Mouse (Mus musculus) heart, adult 2 months (tissue): ENCODE data around the gene Gm5129. TPM values are rescaled to one million over a fixed set of nuclear protein-coding genes. Genes with fewer than 3 reads are reported as not detected.
A peak's percentile ranks its signal among the peaks of the same experiment; 100 is the strongest.

Experiments
- DNase-seq, 2 experiments: peaks; one replicate each; pipeline ENCODE4 v3.0.0; 2021
- H3K27ac ChIP-seq: fragments of 200-600 bp; 2 replicates; pipeline ENCODE4 v1.8.1; 2022
- H3K27me3 ChIP-seq: fragments of 200-500 bp; 2 replicates; pipeline ENCODE4 v1.6.1; 2012; ENCODE audit warnings: mild to moderate bottlenecking, low read length, inconsistent platforms, mixed read lengths; ENCODE audit not compliant: control insufficient read depth, insufficient read depth
- H3K36me3 ChIP-seq: fragments of 200-500 bp; 2 replicates; pipeline ENCODE4 v1.6.1; 2012; ENCODE audit warnings: low read length, inconsistent platforms; ENCODE audit not compliant: control insufficient read depth, insufficient read depth
- H3K4me1 ChIP-seq: fragments of 200-500 bp; 2 replicates; pipeline ENCODE4 v1.6.1; 2011; ENCODE audit warnings: low read length; ENCODE audit not compliant: control insufficient read depth, insufficient read depth
- H3K4me3 ChIP-seq: fragments of 200-600 bp; 2 replicates; pipeline ENCODE4 v1.8.1; 2022
- H3K79me2 ChIP-seq: fragments of 200-500 bp; replicated peaks from 2 replicates; pipeline ENCODE4 v1.6.1; 2012; ENCODE audit warnings: mild to moderate bottlenecking, inconsistent platforms, low read length, moderate library complexity, mixed read lengths; ENCODE audit not compliant: control insufficient read depth, insufficient read depth
- H3K9ac ChIP-seq: fragments of 200-500 bp; 2 replicates; pipeline ENCODE4 v1.6.1; 2012; ENCODE audit warnings: low read depth, mild to moderate bottlenecking, control low read depth, inconsistent platforms, low read length, mixed read lengths
- CTCF ChIP-seq: fragments of 200-600 bp; IDR thresholded peaks from 2 replicates; pipeline ENCODE4 v1.8.1; 2022; ENCODE audit warnings: antibody characterized with exemption, mild to moderate bottlenecking, moderate library complexity
- EP300 ChIP-seq: fragments of 200-500 bp; IDR thresholded peaks from 2 replicates; pipeline ENCODE4 v1.6.1; 2011; ENCODE audit warnings: low read depth, low read length, control low read depth; ENCODE audit not compliant: insufficient read depth
- POLR2A ChIP-seq: fragments of 200-500 bp; IDR thresholded peaks from 2 replicates; pipeline ENCODE4 v1.6.1; 2011; ENCODE audit warnings: mild to moderate bottlenecking, low read depth, low read length, control low read depth; ENCODE audit not compliant: insufficient read depth
- WGBS: fragments of 180-500 bp; shearing (Covaris S2); methylation state at CpG from one replicate; pipeline ENCODE4 v1.1.7; 2018; 5-methylcytosine and 5-hydroxymethylcytosine counted together
- intact Hi-C: fragments of 180-260 bp; cut with DNase I; formaldehyde crosslinking; loops from one replicate; pipeline ENCODE4 v1.15.1; 2025
- polyA plus RNA-seq: library from polyadenylated mRNA; depleted of rRNA; stranded (reverse); fragments of >200 nt; gene quantifications from 2 replicates; pipeline ENCODE4 v1.2.3, GENCODE M21; 2012
- total RNA-seq, 2 experiments: library from RNA; stranded (reverse); gene quantifications; 2 replicates each; pipeline ENCODE4 v1.2.3; 2021

Gene Gm5129
- total and polyA plus RNA-seq, 3 experiments: not detected

DNA sequence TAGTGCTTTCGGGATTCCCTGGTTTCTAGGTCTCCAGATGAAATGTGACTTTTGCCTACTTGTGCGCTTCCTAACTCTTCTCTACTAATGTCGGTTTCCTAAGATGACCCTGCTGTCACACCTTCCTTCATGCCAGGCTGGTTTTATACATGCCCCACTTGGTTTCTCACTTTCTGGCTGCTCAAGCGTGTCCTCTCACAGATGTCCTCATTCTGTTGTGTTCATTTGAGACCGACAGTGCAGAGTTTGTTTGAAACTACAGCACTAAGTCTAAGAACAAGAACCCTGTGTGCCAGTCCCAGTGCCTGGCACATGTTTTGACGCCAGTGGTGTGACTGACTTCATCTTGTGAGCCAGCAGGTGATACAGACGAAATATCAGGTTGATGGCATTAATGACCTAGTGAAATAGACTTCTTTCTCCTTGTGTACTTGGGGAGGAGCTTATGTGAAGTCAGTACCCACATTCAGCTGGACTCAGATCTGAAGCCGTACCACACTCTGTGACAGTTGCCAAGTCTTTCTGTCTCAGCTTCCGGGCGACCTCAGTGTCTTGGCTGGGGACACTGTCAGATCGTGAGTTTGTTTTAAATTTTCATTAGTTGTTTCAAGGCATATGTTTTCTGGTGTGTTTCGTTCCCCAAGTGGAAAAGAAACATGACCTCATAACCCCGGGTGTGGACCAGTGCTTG, 37.9 kb upstream of the Gm5129 start:
- 66% methylated on average over 13 of the region's 13 CpGs for WGBS
- intact Hi-C loops: no loop called here

DNA sequence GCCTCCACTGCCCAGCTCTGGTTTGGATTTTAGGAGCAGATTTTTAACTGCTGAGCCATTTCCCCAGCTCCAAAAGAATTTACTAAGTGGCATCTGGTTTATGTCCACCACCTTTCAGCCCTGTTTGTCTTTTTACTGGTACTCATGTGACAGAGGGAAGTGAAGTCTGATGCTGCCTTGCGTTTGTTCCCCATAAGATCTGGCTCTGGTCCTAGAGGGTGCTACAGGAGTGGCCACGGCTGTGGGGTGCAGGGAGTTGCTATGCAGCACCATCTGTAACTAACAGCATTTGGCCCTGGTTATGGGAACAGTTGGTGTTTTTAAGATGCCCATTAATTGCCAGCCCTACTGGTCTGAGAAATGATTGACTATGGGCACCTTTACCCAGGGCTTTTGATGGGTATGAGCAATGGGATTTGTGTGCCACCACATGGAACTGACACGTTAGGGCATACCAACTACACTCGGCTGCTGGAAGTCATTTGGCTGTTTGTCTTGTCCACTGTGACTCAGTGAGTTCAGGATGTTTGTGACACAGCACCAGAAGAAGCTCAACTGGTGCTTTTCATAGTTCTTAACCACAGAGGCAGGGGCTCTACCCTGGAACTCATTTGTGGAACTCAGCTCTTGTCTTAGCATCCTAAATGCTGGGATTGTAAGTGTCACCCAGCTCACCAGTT, 37.1 kb upstream of the Gm5129 start:
- no peak overlapping the region for H3K9ac ChIP-seq
- peaks cover 31% of the 10 kb centered on the region for H3K36me3 ChIP-seq
- no peak overlapping the region for H3K4me3 ChIP-seq
- H3K27ac ChIP-seq: peak overlapping the region; percentile 2; the same call in 1 of the 2 replicates
- TF ChIP-seq POLR2A (no peak), CTCF (no peak), EP300 (no peak)
- peaks cover 5% of the 10 kb centered on the region; the same call in 1 of the 2 replicates for H3K79me2 ChIP-seq
- intact Hi-C loops: no loop called here
- DNase-seq: peak in 1 of 2 experiments; percentile 31
- H3K4me1 ChIP-seq: peaks cover 14% of the 10 kb centered on the region
- H3K27me3 ChIP-seq: no peaks in the 10 kb centered on the region
- 46% methylated on average over 4 of the region's 4 CpGs for WGBS

More for the DNA sequence above, 37.9 kb upstream of the Gm5129 start:
- Histone ChIP-seq H3K27ac (peak overlapping the region; percentile 27), H3K27me3 (no peaks in the 10 kb centered on the region), H3K4me3 (no peak overlapping the region), H3K36me3 (peaks cover 31% of the 10 kb centered on the region), H3K9ac (no peak overlapping the region), H3K79me2 (peaks cover 2% of the 10 kb centered on the region; the same call in 1 of the 2 replicates), H3K4me1 (peaks cover 13% of the 10 kb centered on the region)
- DNase-seq: no peak
- no peak for TF ChIP-seq POLR2A
- TF ChIP-seq CTCF: no peak
- no peak for TF ChIP-seq EP300

DNA sequence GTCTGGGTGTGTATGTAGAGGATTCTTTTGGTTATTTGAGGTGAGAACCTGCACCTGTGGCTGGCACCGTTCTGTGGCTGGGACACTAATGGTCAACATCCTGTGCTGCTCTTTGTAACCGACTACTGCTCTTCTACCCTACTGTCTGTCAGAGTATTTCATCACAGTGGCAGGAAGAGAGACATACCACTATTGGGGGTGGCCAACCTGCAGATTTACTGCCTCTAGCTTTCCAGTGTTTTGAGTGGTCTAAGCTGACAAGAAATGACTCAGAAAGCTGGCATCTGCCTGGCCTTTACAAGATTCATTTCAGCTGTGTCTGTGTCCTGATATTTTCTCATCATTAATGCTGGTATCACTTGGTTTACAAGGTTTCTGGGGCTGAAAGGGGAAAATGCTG, 36.3 kb upstream of the Gm5129 start:
- WGBS: 26% methylated on average over 2 of the region's 2 CpGs
- Histone ChIP-seq H3K4me1 (peaks cover 14% of the 10 kb centered on the region), H3K79me2 (peaks cover 5% of the 10 kb centered on the region; the same call in 1 of the 2 replicates), H3K36me3 (peaks cover 37% of the 10 kb centered on the region), H3K4me3 (no peak overlapping the region), H3K27ac (no peak overlapping the region), H3K27me3 (no peaks in the 10 kb centered on the region), H3K9ac (no peak overlapping the region)
- intact Hi-C loops: no loop called here
- TF ChIP-seq POLR2A (no peak), CTCF (no peak), EP300 (no peak)
- no peak for DNase-seq

GRCm38 (mm10) chr5:29770935-29771334, 35.2 kb upstream of the Gm5129 start:
- TF ChIP-seq EP300 (no peak), CTCF (peak; percentile 51)
- peaks cover 5% of the 10 kb centered on the region; the same call in 1 of the 2 replicates for H3K79me2 ChIP-seq
- H3K4me1 ChIP-seq: peaks cover 14% of the 10 kb centered on the region
- H3K4me3 ChIP-seq: no peak overlapping the region
- H3K36me3 ChIP-seq: peaks cover 36% of the 10 kb centered on the region
- 83% methylated on average over 1 of the region's 1 CpGs for WGBS
- no peak overlapping the region for H3K9ac ChIP-seq
- H3K27ac ChIP-seq: no peak overlapping the region
- H3K27me3 ChIP-seq: no peaks in the 10 kb centered on the region
- DNase-seq: no peak
- intact Hi-C loops: no loop called here

- no peaks in the 10 kb centered on the region for H3K27me3 ChIP-seq
- WGBS: 69% methylated on average over 5 of the region's 5 CpGs
- no peak overlapping the region for H3K9ac ChIP-seq
- H3K27ac ChIP-seq: no peak overlapping the region
- H3K79me2 ChIP-seq: no peaks in the 10 kb centered on the region; the same call in 1 of the 2 replicates
- peaks cover 18% of the 10 kb centered on the region for H3K36me3 ChIP-seq
- TF ChIP-seq EP300 (no peak), POLR2A (no peak), CTCF (no peak)
- no peak for DNase-seq
- intact Hi-C loops: no loop called here
- no peak overlapping the region for H3K4me3 ChIP-seq
- no peaks in the 10 kb centered on the region; the same call in 1 of the 2 replicates for H3K4me1 ChIP-seq
Measured at GRCm38 (mm10) chr5:29759318-29759717, 23.6 kb upstream of the Gm5129 start.

DNA sequence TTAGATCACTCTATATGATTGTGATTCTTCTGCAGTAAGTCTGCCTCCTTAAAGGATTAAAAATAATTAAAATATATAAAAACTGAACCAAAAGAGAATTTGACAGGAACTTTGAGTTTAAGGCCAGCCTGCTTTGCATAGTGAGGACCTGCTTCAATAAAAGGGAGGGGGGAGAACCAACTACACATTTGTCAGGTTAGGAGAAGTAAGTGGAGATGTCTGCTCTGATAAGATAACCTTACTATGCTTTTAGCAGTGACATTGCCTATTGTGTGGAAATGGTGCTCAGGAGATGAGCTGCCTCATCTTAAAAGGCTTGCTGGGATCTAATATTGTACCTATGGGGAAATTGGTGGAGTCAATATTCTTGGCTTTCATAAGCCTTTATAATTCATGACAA, 17.2 kb upstream of the Gm5129 start:
- Histone ChIP-seq H3K4me1 (no peaks in the 10 kb centered on the region), H3K36me3 (peaks cover 16% of the 10 kb centered on the region), H3K9ac (no peak overlapping the region), H3K27ac (no peak overlapping the region), H3K27me3 (no peaks in the 10 kb centered on the region), H3K4me3 (no peak overlapping the region), H3K79me2 (peaks cover 1% of the 10 kb centered on the region)
- TF ChIP-seq CTCF: no peak
- TF ChIP-seq EP300: no peak
- no peak for TF ChIP-seq POLR2A
- no peak for DNase-seq
- intact Hi-C loops: no loop called here
